Mouse (Mus musculus) kidney, postnatal 36 days (tissue): ENCODE measurements around the gene Hapln2.

Source experiments
- DNase-seq, 2 experiments: peaks; one replicate each; pipeline ENCODE4 v3.0.0; 2021 to 2022; ENCODE audit warnings: mixed read lengths in 2 of 2

Hapln2 gene

DNA sequence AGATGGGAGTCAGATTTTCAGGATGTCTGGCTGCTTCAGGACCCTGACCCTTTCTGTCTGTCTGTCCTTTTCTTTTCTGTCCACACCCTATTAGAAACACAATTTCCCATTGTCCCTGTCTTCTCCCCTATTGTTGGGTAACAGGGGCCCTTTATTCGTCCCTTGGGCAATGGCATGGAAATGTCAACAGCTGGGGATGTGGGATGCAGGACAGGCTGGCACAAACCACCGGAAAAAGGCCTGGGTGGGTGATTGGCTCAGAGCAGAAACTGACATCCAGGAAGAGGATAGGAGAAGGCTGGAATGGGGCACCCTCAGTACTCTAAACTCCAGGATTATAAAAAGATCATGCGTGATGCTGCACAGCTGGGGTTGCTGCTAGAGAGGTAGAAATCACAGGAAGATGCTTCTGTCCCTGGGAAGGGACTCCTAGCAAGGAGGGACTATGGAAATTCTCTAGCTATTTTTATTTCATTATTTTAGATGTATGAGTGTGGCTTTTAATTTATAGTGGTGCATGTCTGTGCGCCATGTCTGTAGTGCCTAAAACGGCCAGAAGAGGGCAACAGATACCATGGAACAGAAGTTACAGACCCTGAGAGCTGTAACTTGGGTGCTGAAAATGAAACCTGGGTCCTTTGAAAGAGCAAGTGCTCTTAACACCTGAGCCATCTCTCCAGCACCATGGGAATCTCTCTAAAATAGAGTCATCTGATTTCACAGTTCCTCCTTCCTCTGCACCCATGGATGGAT lies at the start of gene Hapln2:
TSS of gene Hapln2 (minus strand) at position 150 of the 753 bp plus-strand sequence.
- peak in 1 of 2 experiments; percentile 40 for DNase-seq

GRCm38 (mm10) chr3:88074766-88075165 lies 47.4 kb upstream of the Hapln2 start:
- no peak for DNase-seq

- no peak for DNase-seq
Observed at GRCm38 (mm10) chr3:88074351-88074750, 47.0 kb upstream of the Hapln2 start.

DNA sequence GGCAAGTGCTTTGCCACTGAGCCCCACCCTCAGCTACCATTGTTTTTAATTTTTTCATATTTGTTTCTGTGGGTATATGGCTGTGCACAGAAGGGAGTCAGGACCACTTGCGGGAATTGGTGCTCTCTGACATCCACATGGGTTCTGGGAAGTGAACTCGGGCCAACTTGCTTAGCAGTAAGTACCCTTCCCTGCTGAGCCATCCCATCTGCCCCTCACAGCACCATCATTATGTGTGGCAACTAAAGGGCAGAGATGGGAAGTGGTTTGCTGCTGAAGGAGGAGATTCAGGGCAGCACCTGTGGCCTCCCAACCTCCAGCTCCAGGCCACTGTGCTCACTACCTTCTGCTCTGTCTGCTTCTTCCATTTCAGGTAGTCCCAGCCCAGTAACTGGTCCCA lies 46.2 kb upstream of the Hapln2 start:
- no peak for DNase-seq

DNA sequence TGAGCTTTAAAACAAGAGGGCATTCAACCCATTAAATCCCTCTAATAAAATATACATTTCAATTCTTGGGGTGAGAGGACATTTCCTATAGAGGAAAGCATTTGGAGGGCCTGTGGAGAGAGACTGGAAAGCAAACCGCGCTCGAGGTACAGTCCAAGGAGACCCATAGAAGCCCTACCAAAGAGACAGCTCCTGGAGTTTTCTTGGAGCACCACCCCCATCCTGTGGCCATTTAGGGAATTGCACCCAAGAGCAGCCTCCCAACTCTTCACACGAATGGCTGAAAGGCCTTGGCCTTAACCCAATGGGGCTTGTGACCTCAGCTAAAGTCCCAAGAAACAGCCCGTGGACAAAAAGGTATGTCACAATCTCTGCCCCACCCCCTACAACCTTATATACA lies 44.4 kb upstream of the Hapln2 start:
- DNase-seq, result peak; percentile 83 to 91

- DNase-seq, result peak in 1 of 2 experiments; percentile 12
Observed at GRCm38 (mm10) chr3:88068386-88068785, 41.0 kb upstream of the Hapln2 start.

DNA sequence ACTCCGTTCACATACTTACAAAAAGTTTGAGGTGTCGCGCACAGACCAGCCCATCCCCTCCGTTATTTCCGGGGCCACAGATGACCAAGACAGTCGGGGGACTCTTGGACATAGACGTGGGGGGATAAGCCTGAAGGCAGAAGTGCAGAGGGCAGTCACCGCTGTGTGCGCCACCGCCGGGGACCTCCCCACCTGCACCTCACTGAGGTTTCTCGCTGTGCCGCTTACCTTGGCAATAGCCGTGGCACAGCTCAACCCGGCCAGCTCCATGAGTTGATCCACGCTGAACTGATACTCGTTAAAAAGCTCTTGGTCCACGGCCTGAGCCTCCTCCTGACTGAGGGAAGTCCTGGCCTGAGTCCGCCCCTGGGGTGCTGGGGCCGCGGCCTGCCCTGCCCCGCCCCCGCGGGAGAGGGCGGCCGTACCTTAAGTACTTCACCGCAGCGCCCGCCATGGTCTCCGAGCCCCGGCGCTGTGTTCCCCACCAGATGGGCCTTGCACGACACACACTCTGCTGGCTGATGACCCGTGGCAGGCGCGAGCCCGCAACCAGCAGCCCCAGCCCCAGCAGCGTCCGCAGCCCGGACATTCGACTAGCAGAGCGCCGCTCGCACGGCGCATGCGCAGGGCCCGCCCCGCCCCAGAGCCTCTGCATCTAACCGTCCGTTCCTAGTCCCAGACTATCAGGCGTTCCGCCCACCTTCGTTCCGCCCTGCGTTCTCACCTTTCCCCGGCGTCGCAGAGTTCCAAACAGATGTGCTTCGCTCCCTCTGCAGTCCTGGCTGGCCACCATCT lies 30.7 kb upstream of the Hapln2 start, which contains the start of gene Naxe:
TSS of gene Naxe (minus strand) at position 594 of the 795 bp plus-strand sequence.
- DNase-seq, result peak; percentile 88 to 91

DNA sequence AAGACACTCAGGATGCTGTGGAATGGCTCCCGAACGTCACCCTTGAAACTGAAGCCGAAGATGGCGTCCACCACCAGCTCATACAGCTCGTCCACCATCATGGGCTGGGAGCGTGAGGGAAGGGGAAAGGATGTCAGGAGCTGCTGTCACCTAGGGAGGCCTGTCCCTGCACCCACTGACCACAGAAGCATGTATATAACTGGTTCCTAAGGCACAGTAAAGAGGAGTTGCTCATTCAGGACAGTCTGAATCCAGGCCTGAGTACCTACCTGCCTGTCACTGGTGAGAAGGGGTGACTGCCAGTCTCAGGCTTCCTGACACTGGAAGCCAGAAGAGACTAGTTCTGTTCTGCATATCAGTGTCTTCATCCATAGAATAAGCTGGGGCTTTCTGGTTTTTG lies 29.6 kb upstream of the Hapln2 start:
- no peak for DNase-seq

GRCm38 (mm10) chr3:88049532-88049931 lies 22.1 kb upstream of the Hapln2 start:
- no peak for DNase-seq

GRCm38 (mm10) chr3:88042661-88043421 lies 15.5 kb upstream of the Hapln2 start, which contains the start of gene Gpatch4:
Gene Gpatch4 (plus strand): TSS chr3:88043108.
- DNase-seq, result peak; percentile 92 to 98

DNA sequence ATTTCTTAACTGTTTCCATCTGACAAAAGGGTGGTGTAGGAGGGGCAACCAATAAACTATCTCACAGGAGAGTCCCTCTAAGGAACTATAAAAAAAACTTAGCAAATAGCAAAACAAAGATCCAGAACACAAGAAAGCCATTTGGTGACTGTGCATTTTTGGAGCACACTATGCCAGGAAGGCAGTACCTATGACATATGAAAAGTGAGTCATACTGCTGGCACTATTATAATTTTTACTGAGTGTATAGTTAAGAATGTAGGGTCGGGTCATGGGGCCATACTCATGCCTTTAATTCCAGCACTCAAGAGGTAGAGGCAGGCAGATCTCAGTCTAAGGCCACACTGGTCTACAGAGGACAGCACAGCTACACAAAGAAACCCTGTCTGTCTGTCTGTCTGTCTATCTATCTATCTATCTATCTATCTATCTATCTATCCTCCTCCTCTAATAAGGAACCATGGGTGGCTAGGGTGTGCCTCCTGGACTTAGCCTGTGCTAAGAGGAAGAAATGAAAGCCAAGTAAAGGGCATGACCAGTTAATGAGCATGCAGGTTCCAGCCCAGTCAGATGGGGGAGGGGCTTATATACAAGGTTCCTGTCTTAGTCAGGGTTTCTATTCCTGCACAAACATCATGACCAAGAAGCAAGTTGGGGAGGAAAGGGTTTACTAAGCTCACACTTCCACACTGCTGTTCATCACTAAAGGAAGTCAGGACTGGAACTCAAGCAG lies 8.3 kb upstream of the Hapln2 start:
- no peak for DNase-seq

- DNase-seq, result no peak
Observed at GRCm38 (mm10) chr3:88033506-88033905, 6.1 kb upstream of the Hapln2 start.

- DNase-seq, result peak; percentile 71 to 73
Observed at GRCm38 (mm10) chr3:88030608-88031395, 3.4 kb upstream of the Hapln2 start.

GRCm38 (mm10) chr3:88026823-88027222 lies 560 bp downstream of the Hapln2 start:
- DNase-seq, result no peak

DNA sequence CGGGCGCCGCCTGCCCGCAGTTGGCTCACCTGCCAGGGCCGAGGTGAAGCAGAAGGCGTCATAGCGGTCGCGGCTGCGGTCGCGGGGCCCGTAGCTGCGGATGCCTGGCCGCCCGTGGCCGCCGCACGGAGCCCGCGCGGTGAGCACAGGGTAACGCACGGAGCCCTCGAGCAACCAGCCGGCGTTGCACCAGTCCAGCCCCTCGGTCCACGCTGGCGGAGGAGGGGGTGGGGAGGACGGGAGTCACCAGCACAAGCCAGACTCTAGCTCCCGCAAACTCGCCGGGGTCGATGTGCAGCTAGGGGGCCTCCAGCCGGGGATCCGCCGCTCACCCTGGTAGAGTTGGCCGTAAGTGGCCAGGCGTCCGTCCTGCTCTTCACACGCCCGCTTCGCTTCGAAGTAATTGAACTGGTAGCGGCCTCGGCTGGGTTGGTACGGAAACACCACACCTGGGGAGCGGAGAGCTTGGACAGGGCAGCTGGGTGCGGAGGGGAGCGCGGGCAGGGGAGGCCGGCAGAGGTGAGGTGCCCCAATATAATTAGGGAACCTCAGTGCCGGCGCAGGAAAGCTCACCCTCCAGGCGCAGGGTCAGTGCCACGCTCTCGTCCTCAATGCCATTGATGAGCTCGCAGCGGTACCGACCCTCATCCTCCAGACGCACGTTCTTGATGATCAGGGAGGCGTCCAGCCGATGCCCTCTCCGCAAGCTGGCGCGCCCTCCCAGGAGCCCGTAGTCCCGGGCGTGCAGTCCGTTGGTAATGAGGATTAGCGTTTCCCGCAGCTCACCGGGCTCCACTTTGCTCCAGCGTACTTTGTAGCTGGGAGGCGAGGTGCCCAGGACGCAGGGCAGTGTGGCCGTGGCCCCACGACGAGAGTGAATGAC lies 4.0 kb downstream of the Hapln2 start:
- DNase-seq, result peak in 1 of 2 experiments; percentile 23

- peak; percentile 97 to 98 for DNase-seq
Observed at GRCm38 (mm10) chr3:88022322-88023191, 4.8 kb downstream of the Hapln2 start.

DNA sequence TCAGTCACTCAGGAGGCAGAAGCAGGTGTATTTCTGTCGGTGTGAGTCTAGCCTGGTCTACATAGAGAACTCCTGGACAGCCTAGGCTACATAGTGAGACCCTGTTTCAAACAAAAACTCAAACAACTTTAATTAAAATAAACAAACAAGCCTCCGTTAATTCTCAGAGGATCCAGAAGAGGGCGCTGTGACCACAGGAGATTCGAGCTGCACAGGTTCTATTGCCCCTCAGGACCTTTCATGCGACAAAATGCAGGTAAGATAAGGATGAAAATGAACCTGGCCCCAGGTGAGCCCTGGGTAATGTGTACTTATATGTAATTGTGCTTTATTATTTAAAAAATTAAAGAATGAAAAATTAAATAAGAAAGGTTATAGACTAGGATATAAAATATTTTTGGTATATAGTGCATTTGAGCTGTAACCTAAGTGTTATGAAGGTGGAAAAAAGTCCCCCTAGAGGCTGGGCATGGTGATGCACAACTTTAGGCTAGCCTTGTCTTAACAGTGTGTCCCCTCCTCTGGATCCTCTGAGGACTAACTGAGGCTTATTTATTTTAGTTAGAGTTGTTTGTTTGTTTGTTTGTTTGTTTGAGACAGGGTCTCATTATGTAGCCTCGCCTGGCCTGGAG lies 16.6 kb downstream of the Hapln2 start:
- peak; percentile 40 to 68 for DNase-seq

- DNase-seq, result no peak
Observed at GRCm38 (mm10) chr3:88005822-88006786, 21.3 kb downstream of the Hapln2 start.
